Mouse (Mus musculus): Measurements from ENCODE around the gene Prdm8. TPM values are rescaled to one million over a fixed set of nuclear protein-coding genes. Genes with fewer than 3 reads are reported as not detected.

Prdm8 gene
- polyA plus RNA-seq, 1 experiment from 2014 or later, result 0.07 TPM

- H3K27me3 ChIP-seq (ENCODE audit: control insufficient read depth, insufficient read depth, low read length), result no peaks in the 10 kb centered on the region
- DNase-seq (ENCODE audit: low spot score), result no peak
- no peaks in the 10 kb centered on the region for H3K4me1 ChIP-seq (ENCODE audit: control insufficient read depth, insufficient read depth, low read length)
- no peak for ATAC-seq (ENCODE audit: insufficient number of reproducible peaks, low FRiP score, low TSS enrichment, low read depth)
- no peak overlapping the region for H3K4me2 ChIP-seq (ENCODE audit: low read depth, severe bottlenecking)
- H3K27ac ChIP-seq (replicated peaks; ENCODE audit: low read depth, low read length), result no peak overlapping the region
- WGBS, result 74% methylated on average over 4 of the region's 4 CpGs
- H3K4me3 ChIP-seq (ENCODE audit: low read depth, low read length), result no peak overlapping the region
- H3K9ac ChIP-seq (ENCODE audit: low read length), result no peak overlapping the region
- no peaks in the 10 kb centered on the region for H3K36me3 ChIP-seq (ENCODE audit: control insufficient read depth, insufficient read depth, low read length)
- no peaks in the 10 kb centered on the region for H3K9me3 ChIP-seq (ENCODE audit: control insufficient read depth, low read length)
Observed at GRCm38 (mm10) chr5:98221956-98222355, 55.0 kb downstream of the Prdm8 start.

- H3K27me3 ChIP-seq (ENCODE audit: control insufficient read depth, insufficient read depth, low read length), result no peaks in the 10 kb centered on the region
- no peak overlapping the region for H3K4me2 ChIP-seq (ENCODE audit: low read depth, severe bottlenecking)
- no peak overlapping the region for H3K9ac ChIP-seq (ENCODE audit: low read length)
- no peak for DNase-seq (ENCODE audit: low spot score)
- 88% methylated on average over 2 of the region's 2 CpGs for WGBS
- H3K36me3 ChIP-seq (ENCODE audit: control insufficient read depth, insufficient read depth, low read length), result no peaks in the 10 kb centered on the region
- H3K9me3 ChIP-seq (ENCODE audit: control insufficient read depth, low read length), result no peaks in the 10 kb centered on the region
- H3K4me1 ChIP-seq (ENCODE audit: control insufficient read depth, insufficient read depth, low read length), result no peaks in the 10 kb centered on the region
- no peak for ATAC-seq (ENCODE audit: insufficient number of reproducible peaks, low FRiP score, low TSS enrichment, low read depth)
- H3K27ac ChIP-seq (replicated peaks; ENCODE audit: low read depth, low read length), result no peak overlapping the region
- no peak overlapping the region for H3K4me3 ChIP-seq (ENCODE audit: low read depth, low read length)
Observed at GRCm38 (mm10) chr5:98226710-98227109, 59.7 kb downstream of the Prdm8 start.

- no peak for DNase-seq (ENCODE audit: low spot score)
- H3K4me2 ChIP-seq (ENCODE audit: low read depth, severe bottlenecking), result no peak overlapping the region
- H3K36me3 ChIP-seq (ENCODE audit: control insufficient read depth, insufficient read depth, low read length), result no peaks in the 10 kb centered on the region
- ATAC-seq (ENCODE audit: insufficient number of reproducible peaks, low FRiP score, low TSS enrichment, low read depth), result no peak
- H3K27ac ChIP-seq (replicated peaks; ENCODE audit: low read depth, low read length), result no peak overlapping the region
- H3K9ac ChIP-seq (ENCODE audit: low read length), result no peak overlapping the region
- no peaks in the 10 kb centered on the region for H3K27me3 ChIP-seq (ENCODE audit: control insufficient read depth, insufficient read depth, low read length)
- no peaks in the 10 kb centered on the region for H3K9me3 ChIP-seq (ENCODE audit: control insufficient read depth, low read length)
- H3K4me1 ChIP-seq (ENCODE audit: control insufficient read depth, insufficient read depth, low read length), result no peaks in the 10 kb centered on the region
- 84% methylated on average over 6 of the region's 6 CpGs for WGBS
- H3K4me3 ChIP-seq (ENCODE audit: low read depth, low read length), result no peak overlapping the region
Observed at GRCm38 (mm10) chr5:98229456-98229855, 62.5 kb downstream of the Prdm8 start.

GRCm38 (mm10) chr5:98238466-98238865 is 71.5 kb downstream of the Prdm8 start:
- Histone ChIP-seq H3K36me3 (ENCODE audit: control insufficient read depth, insufficient read depth, low read length) (no peaks in the 10 kb centered on the region), H3K27me3 (ENCODE audit: control insufficient read depth, insufficient read depth, low read length) (no peaks in the 10 kb centered on the region), H3K27ac (replicated peaks; ENCODE audit: low read depth, low read length) (no peak overlapping the region), H3K4me1 (ENCODE audit: control insufficient read depth, insufficient read depth, low read length) (no peaks in the 10 kb centered on the region), H3K4me2 (ENCODE audit: low read depth, severe bottlenecking) (no peak overlapping the region), H3K9me3 (ENCODE audit: control insufficient read depth, low read length) (no peaks in the 10 kb centered on the region), H3K4me3 (ENCODE audit: low read depth, low read length) (no peak overlapping the region), H3K9ac (ENCODE audit: low read length) (no peak overlapping the region)
- ATAC-seq (ENCODE audit: insufficient number of reproducible peaks, low FRiP score, low TSS enrichment, low read depth), result no peak
- WGBS, result 86% methylated on average over 6 of the region's 6 CpGs
- no peak for DNase-seq (ENCODE audit: low spot score)

Other genes starting within 250 kb of the Prdm8 start
- 24.0 and 26.2 TPM in 2 replicates for gene Antxr2, start 136.2 kb upstream of the Prdm8 start, polyA plus RNA-seq (2014; fragmentation: Nextera tagmentation; extraction: Ambion mirVana)
- gene Fgf5, start 87.0 kb downstream of the Prdm8 start, polyA plus RNA-seq (2014; fragmentation: Nextera tagmentation; extraction: Ambion mirVana), result 1.1 and 1.2 TPM in 2 replicates
- 0.35 and 0.68 TPM in 2 replicates for gene Cfap299, start 162.1 kb downstream of the Prdm8 start, polyA plus RNA-seq (2014; fragmentation: Nextera tagmentation; extraction: Ambion mirVana)